Mouse (Mus musculus) stomach, embryonic 15.5 days (tissue): ENCODE measurements at regions not wholly inside any gene's neighbourhood (a gene's known extent, or its start where the extent isn't known, plus 50 kb on each side); places are given as distances from the start of the nearest gene placed in this dataset.
"Not testable (repeated sequence)": the region's sequence is repeated elsewhere in the genome, so short reads cannot be mapped to it uniquely, and the experiment has no call there.

Experiments used
- ATAC-seq: fragments of 200-750 bp; cut with Nextera tagmentation; 2 replicates; pipeline ENCODE4 v1.8.0; 2017; ENCODE audit warnings: low read depth, moderate number of reproducible peaks, moderate TSS enrichment; ENCODE audit not compliant: insufficient read depth, low FRiP score
- H3K27ac ChIP-seq: fragments of 300-500 bp; sonication (generic); 2 replicates; pipeline ENCODE4 v1.5.1; 2015; ENCODE audit warnings: mild to moderate bottlenecking, inconsistent platforms
- H3K27me3 ChIP-seq: fragments of 300-500 bp; sonication (generic); replicated peaks from 2 replicates; pipeline ENCODE4 v1.6.1; 2015; ENCODE audit warnings: inconsistent platforms
- H3K36me3 ChIP-seq: fragments of 300-500 bp; sonication (generic); 2 replicates; pipeline ENCODE4 v1.6.1; 2015; ENCODE audit warnings: inconsistent platforms
- H3K4me1 ChIP-seq: fragments of 300-500 bp; sonication (generic); 2 replicates; pipeline ENCODE4 v1.6.1; 2015; ENCODE audit warnings: inconsistent platforms
- H3K4me2 ChIP-seq: fragments of 300-500 bp; sonication (generic); 2 replicates; pipeline ENCODE4 v1.6.1; 2015; ENCODE audit warnings: mild to moderate bottlenecking, inconsistent platforms
- H3K4me3 ChIP-seq: fragments of 300-500 bp; sonication (generic); replicated peaks from 2 replicates; pipeline ENCODE4 v1.5.1; 2015; ENCODE audit warnings: inconsistent platforms
- H3K9ac ChIP-seq: fragments of 300-500 bp; sonication (generic); 2 replicates; pipeline ENCODE4 v1.6.1; 2015; ENCODE audit warnings: inconsistent platforms
- H3K9me3 ChIP-seq: fragments of 300-500 bp; sonication (generic); 2 replicates; pipeline ENCODE4 v1.6.1; 2016; ENCODE audit warnings: inconsistent platforms
- WGBS: fragments of 180-500 bp; shearing (Covaris S2); methylation state at CpG from one replicate; pipeline ENCODE4 v1.1.7; 2015; 5-methylcytosine and 5-hydroxymethylcytosine counted together

GRCm38 (mm10) chr14:46575414-46575813 is 184.9 kb upstream of the Cdkn3 start:
- H3K4me1 ChIP-seq, result peaks cover 5% of the 10 kb centered on the region; the same call in 1 of the 2 replicates
- ATAC-seq, result no peak
- H3K9ac ChIP-seq, result no peak overlapping the region
- H3K36me3 ChIP-seq, result no peaks in the 10 kb centered on the region
- H3K4me2 ChIP-seq, result no peak overlapping the region
- no peaks in the 10 kb centered on the region for H3K9me3 ChIP-seq
- no peak overlapping the region for H3K27ac ChIP-seq
- WGBS, result 68% methylated on average over 3 of the region's 3 CpGs
- no peaks in the 10 kb centered on the region for H3K27me3 ChIP-seq
- no peak overlapping the region for H3K4me3 ChIP-seq

- Histone ChIP-seq H3K27me3 (no peaks in the 10 kb centered on the region), H3K9me3 (no peaks in the 10 kb centered on the region), H3K4me2 (no peak overlapping the region), H3K4me3 (no peak overlapping the region), H3K4me1 (peaks cover 11% of the 10 kb centered on the region), H3K27ac (no peak overlapping the region), H3K36me3 (no peaks in the 10 kb centered on the region), H3K9ac (no peak overlapping the region)
- peak; percentile 73; the same call in 1 of the 2 replicates for ATAC-seq
- 47% methylated on average over 6 of the region's 6 CpGs for WGBS
Observed at GRCm38 (mm10) chr14:46573401-46573800, 182.9 kb upstream of the Bmp4 start.

- peaks cover 11% of the 10 kb centered on the region for H3K4me1 ChIP-seq
- not testable (repeated sequence) for H3K4me2 ChIP-seq, H3K36me3 ChIP-seq, H3K9me3 ChIP-seq, H3K9ac ChIP-seq, H3K27ac ChIP-seq, ATAC-seq, H3K27me3 ChIP-seq, H3K4me3 ChIP-seq
- WGBS, result 81% methylated on average over 2 of the region's 2 CpGs
Observed at GRCm38 (mm10) chr14:46572972-46573371, 182.5 kb upstream of the Bmp4 start.

GRCm38 (mm10) chr14:46571841-46572240 is 181.4 kb upstream of the Bmp4 start:
- Histone ChIP-seq H3K4me1 (peaks cover 11% of the 10 kb centered on the region), H3K27ac (no peak overlapping the region), H3K9ac (no peak overlapping the region), H3K4me2 (no peak overlapping the region), H3K4me3 (no peak overlapping the region), H3K36me3 (no peaks in the 10 kb centered on the region), H3K9me3 (no peaks in the 10 kb centered on the region), H3K27me3 (no peaks in the 10 kb centered on the region)
- 91% methylated on average over 1 of the region's 1 CpGs for WGBS
- no peak for ATAC-seq

- Histone ChIP-seq H3K36me3 (no peaks in the 10 kb centered on the region), H3K9ac (no peak overlapping the region), H3K27ac (no peak overlapping the region), H3K9me3 (no peaks in the 10 kb centered on the region), H3K4me1 (peaks cover 9% of the 10 kb centered on the region), H3K27me3 (no peaks in the 10 kb centered on the region), H3K4me3 (no peak overlapping the region), H3K4me2 (no peak overlapping the region)
- 52% methylated on average over 8 of the region's 8 CpGs for whole genome bisulfite sequencing
- ATAC-seq, result no peak
Observed at GRCm38 (mm10) chr14:46569273-46569672, 178.8 kb upstream of the Bmp4 start.

GRCm38 (mm10) chr14:46567411-46567780 is 176.9 kb upstream of the Bmp4 start:
- Histone ChIP-seq H3K9ac (no peak overlapping the region), H3K36me3 (no peaks in the 10 kb centered on the region), H3K4me2 (no peak overlapping the region), H3K27me3 (no peaks in the 10 kb centered on the region), H3K4me3 (no peak overlapping the region), H3K27ac (peak overlapping the region; percentile 46), H3K4me1 (peaks cover 9% of the 10 kb centered on the region), H3K9me3 (no peaks in the 10 kb centered on the region)
- ATAC-seq, result peak; percentile 22; the same call in 1 of the 2 replicates
- WGBS, result 33% methylated on average over 3 of the region's 3 CpGs

- WGBS, result 28% methylated on average over 9 of the region's 9 CpGs
- 0 out of 2 replicates have a peak overlapping the region, but pooled peaks have one; percentile 40 for H3K27ac ChIP-seq
- H3K9me3 ChIP-seq, result no peaks in the 10 kb centered on the region
- no peaks in the 10 kb centered on the region for H3K36me3 ChIP-seq
- ATAC-seq, result no peak
- no peak overlapping the region for H3K4me3 ChIP-seq
- H3K4me1 ChIP-seq, result peaks cover 8% of the 10 kb centered on the region
- H3K27me3 ChIP-seq, result no peaks in the 10 kb centered on the region
- peak overlapping the region; percentile 2; the same call in 1 of the 2 replicates for H3K4me2 ChIP-seq
- H3K9ac ChIP-seq, result no peak overlapping the region
Observed at GRCm38 (mm10) chr14:46566681-46567410, 176.4 kb upstream of the Bmp4 start.

- Histone ChIP-seq H3K27ac (no peak overlapping the region), H3K27me3 (no peaks in the 10 kb centered on the region), H3K9me3 (no peaks in the 10 kb centered on the region), H3K4me3 (no peak overlapping the region), H3K4me1 (peaks cover 6% of the 10 kb centered on the region; the same call in 1 of the 2 replicates), H3K9ac (no peak overlapping the region), H3K36me3 (no peaks in the 10 kb centered on the region), H3K4me2 (no peak overlapping the region)
- ATAC-seq, result no peak
- 20% methylated on average over 3 of the region's 3 CpGs for WGBS
Observed at GRCm38 (mm10) chr14:46564998-46565397, 174.5 kb upstream of the Bmp4 start.

GRCm38 (mm10) chr14:46562016-46562415 is 171.5 kb upstream of the Bmp4 start:
- Histone ChIP-seq H3K27me3 (no peaks in the 10 kb centered on the region), H3K27ac (no peak overlapping the region), H3K4me2 (no peak overlapping the region), H3K9ac (no peak overlapping the region), H3K36me3 (no peaks in the 10 kb centered on the region), H3K4me3 (no peak overlapping the region), H3K4me1 (no peaks in the 10 kb centered on the region), H3K9me3 (no peaks in the 10 kb centered on the region)
- no peak for ATAC-seq
- 60% methylated on average over 5 of the region's 5 CpGs for WGBS

GRCm38 (mm10) chr14:46553239-46553638 is 162.8 kb upstream of the Bmp4 start:
- no peak overlapping the region for H3K4me2 ChIP-seq
- ATAC-seq, result no peak
- H3K4me1 ChIP-seq, result no peaks in the 10 kb centered on the region
- H3K36me3 ChIP-seq, result no peaks in the 10 kb centered on the region
- WGBS, result 88% methylated on average over 2 of the region's 2 CpGs
- no peak overlapping the region for H3K9ac ChIP-seq
- no peak overlapping the region for H3K27ac ChIP-seq
- H3K9me3 ChIP-seq, result no peaks in the 10 kb centered on the region
- H3K27me3 ChIP-seq, result no peaks in the 10 kb centered on the region
- no peak overlapping the region for H3K4me3 ChIP-seq

- Histone ChIP-seq H3K27me3 (no peaks in the 10 kb centered on the region), H3K9me3 (no peaks in the 10 kb centered on the region), H3K36me3 (no peaks in the 10 kb centered on the region), H3K27ac (no peak overlapping the region), H3K4me2 (no peak overlapping the region), H3K4me3 (no peak overlapping the region), H3K9ac (no peak overlapping the region), H3K4me1 (no peaks in the 10 kb centered on the region)
- 38% methylated on average over 6 of the region's 6 CpGs for WGBS
- ATAC-seq, result no peak
Observed at GRCm38 (mm10) chr14:46546146-46546545, 155.7 kb upstream of the Bmp4 start.

GRCm38 (mm10) chr14:46539466-46540187 is 149.2 kb upstream of the Bmp4 start:
- peak; percentile 91 for ATAC-seq
- H3K27ac ChIP-seq, result no peak overlapping the region
- H3K27me3 ChIP-seq, result no peaks in the 10 kb centered on the region
- WGBS, result 73% methylated on average over 6 of the region's 6 CpGs
- no peak overlapping the region for H3K4me2 ChIP-seq
- H3K4me1 ChIP-seq, result no peaks in the 10 kb centered on the region
- no peak overlapping the region for H3K4me3 ChIP-seq
- no peaks in the 10 kb centered on the region for H3K36me3 ChIP-seq
- H3K9me3 ChIP-seq, result no peaks in the 10 kb centered on the region
- H3K9ac ChIP-seq, result no peak overlapping the region
